Mouse (Mus musculus) right cerebral cortex, postnatal 36 days (tissue): ENCODE data around the gene Nectin1.

ENCODE experiments used
- DNase-seq, 2 experiments: peaks; one replicate each; pipeline ENCODE4 v3.0.0; 2022; ENCODE audit warnings: low spot score in 2 of 2, mixed read lengths in 1 of 2

The Nectin1 gene

DNA sequence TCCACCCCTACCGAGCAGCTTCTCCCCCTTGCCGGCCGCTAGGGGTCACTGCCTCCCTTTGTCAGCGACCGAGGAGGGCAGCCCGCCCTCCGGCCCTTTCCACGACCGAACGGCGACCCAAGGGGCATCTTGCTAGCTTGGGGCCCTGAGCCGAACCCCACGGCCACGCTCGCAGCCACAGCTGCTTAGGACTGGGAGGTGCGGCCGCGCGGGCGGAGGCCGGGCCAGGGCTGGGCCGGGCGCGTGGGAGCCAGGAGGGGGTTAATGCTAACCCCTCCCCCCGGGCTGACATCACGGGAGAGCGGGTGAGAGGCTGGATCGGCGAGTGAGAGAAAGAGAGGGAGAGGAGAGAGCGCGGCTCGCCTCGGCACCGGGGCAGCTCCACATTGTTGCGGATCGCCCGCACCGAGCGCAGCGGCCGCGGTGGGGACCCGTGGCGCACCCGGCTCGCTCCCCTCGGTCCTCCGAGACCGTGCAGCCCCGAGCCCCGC, at the start of gene Nectin1:
Nectin1 (plus strand) TSS at position 338 of the 491 bp plus-strand sequence.
- DNase-seq, result peak; percentile 78

DNA sequence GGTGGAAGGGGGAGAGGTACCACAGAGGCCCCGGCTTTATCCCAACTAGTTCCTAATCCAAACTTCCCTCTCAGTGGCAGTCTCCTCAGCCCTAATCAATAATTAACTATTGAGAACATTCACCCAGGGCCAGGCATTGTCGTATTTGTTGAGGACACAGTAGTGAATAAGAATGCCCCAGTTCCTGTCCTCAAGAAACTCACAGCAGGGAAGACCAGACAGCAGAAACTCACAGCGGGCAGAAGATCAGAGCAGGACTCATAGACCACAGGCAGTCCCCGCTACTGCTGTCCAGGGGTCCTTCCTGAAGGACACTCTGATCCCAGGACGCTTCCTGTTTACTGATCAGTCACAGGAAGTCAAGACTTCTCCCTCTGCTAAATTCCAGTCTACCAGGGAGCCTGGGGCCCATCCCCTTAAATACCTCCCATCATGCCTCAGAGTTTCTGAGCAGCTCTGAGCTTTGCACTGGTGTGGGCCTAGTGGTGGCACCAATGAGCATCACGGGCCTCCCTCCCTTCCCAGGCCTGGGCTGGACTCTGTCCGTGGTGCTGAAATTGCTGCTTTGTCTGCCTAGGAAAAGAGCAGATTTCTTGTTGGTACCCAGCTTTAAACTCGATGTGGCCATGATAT, 45.6 kb upstream of the Nectin1 start:
- DNase-seq, result no peak

DNA sequence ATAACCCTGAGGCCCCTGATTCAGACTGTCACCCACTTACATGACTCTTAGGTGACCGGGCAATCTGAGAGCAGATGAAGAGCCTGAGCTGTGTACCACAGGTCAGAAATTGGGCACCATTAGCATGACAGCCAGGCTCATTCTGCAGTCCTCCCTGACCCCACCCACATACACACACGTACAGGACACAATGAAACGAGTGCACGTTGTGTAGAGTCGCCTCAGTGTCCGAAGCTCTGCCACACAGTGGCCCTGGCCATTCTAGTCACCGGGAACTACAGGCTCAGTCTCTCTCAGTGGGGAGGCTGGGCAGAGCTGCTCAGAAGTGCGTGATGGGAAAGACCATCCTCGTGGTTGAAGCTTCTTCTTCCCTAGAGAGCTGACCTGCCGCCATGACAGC, 44.9 kb upstream of the Nectin1 start:
- DNase-seq, result no peak

DNA sequence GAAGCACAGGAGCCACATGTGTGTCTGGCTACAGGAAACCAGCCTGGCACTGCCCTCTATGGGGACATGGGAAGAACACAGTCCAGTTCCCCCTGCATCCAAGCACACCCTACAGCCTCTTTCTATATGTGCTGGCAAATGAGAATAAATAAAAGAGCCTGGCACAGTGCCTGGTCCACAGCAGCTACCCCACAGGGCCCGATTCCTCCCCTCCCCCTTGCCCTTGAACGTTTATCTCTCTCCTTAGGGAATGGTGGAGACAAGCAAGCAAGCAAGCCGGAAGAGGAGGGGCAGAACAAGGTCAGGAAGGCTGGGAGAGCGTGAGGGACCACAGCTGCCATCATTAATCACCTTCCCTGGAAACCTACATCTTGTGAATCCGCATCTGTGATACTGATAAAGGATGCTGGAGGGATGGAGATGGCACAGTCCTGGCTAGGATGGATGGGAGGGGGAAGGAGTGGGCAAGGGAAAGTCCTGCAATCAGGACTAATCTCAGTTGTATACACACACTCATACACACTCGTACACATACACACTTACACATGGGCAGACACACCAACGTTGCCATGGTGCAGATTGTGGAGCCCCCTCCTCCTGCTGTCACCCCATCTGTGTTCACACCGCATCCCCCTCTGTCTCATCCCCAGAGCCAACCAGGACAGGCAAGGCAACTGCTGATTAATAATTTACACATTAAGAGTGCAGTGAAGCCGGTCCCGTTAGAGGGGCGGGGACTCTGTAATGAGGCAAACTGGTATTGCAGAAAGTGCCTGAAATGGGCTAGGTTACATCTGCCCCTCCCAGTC, 44.2 kb upstream of the Nectin1 start:
- no peak for DNase-seq

DNA sequence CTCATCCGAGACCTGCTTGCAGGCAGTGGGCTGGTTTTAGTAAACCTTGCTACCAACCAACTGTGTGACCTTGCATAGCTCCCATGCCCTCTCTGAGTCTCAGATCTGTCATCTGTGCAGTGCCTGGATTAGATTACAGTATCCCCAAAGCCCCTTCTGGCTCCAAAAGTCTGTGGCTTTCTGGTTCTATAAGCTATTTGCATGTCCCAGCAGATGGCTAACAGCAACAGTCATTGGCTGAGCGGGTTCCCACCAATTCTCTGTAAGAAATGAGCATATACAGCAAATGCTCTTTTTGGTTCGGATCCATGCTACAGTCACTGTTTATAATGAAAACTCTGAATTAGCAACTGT, 43.6 kb upstream of the Nectin1 start:
- no peak for DNase-seq

DNA sequence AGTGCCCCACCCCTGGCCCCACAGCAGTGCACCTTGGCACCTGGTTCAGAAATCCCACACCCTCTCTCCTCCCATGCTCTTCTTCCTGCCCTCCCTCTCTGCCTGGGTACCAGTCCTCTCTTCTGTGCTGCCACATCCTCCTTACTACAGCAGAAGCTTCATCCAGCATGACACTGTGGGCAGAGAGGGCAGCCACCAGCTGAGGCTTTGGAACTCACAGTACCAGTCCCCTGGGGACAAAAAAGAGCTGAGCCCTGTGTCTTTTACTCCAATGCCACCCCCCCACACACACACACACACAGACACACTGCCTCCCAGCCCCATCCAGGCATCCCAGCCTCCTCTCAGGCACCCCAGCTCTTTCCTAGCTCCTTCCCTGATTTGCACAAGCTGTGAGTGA, 42.0 kb upstream of the Nectin1 start:
- DNase-seq, result no peak

DNA sequence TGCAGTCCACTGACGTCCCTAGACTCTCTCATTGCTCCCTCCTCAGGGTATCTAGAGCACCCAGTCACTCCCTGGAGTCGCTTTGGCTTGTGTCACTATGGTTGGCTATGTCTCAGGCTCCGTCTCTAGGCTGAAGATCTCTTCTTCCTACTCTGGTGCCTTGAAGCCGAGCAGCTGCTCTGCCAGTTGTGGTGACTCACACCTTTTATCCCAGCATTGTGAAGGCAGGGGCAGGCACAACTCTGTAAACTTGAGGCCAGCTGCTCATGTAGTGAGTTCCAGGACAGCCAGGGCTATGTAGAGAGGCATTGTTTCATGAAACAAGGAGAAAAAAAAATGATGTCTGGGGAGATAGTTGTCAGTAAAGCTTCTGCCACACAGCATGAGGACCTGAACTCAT, 36.2 kb upstream of the Nectin1 start:
- DNase-seq, result no peak

DNA sequence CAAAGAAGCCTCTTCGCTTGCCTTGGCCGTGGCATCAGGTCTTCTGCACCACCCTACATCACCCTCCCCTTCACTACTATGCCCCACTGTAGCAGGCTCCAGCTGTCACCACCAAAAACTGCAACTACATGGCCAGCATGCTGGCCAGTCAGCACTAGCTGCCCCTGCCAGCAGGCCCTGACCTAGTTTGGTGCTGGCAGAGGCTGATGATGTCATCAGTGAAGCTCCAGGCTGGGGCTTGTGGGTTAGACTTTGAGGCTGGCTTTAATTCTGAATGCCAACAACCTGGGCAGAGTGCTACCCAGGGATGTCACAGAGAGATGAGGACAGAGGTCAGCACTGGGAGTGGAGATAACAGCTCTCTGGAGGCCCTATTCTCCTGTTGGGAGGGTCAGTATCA, 35.1 kb upstream of the Nectin1 start:
- no peak for DNase-seq

DNA sequence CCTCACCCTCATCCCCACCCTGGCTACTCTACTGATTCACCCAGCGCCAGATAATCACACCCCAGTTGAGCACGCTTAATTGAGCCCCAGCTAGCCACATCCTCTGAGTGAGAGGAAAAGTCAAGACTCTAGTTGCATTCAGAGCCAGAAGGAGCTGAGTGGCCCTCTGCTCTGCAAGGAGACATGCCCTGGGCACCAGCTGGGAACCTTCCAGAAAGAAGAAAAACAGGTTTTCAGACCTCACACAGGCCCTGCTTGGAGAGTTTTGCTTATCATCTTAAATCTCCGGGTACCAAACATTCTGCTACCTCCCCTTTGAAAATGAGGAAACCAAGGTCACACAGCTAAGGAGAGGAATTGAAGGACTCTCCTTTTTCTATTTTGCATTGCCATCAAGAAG, 30.4 kb upstream of the Nectin1 start:
- DNase-seq, result no peak

DNA sequence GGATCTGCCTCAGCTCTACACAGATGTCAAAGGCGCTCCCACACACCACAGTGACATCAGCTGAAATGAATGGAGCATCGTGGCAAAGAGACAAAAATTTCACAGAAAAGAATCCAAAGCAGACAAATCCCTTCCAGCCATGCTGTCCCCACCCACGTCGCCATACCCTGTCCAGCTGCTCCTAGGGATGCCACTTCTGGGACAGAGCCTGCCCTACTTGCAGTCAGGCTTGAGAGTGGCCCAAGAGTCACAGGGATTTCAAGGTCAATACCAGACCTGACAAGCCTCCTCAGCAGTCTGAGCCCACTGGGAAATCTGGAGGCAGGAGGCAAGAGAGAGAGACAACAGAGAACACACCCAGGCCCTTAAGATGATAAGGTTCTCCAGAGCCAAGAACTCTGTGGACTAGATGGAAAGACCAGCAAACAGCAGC, 24.4 kb upstream of the Nectin1 start:
- no peak for DNase-seq

DNA sequence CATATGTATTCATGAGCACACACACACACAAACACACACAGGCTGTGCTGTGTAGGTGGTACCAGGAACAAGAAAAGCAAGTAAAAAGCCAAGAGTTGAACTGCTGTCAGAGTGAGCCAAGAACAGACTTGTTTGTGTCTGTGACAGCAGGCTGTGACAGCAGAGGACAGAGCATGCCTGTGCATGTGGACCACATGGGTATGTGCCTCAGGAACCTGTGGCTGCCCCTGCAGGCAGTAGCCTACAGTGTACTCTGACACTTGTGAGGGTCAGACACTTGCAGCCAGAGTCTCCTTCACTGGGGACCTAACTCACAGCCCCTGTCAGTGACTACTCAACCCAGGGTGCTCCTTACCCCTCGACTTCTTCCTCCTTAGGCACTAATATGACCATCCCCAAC, 23.7 kb upstream of the Nectin1 start:
- DNase-seq, result no peak

DNA sequence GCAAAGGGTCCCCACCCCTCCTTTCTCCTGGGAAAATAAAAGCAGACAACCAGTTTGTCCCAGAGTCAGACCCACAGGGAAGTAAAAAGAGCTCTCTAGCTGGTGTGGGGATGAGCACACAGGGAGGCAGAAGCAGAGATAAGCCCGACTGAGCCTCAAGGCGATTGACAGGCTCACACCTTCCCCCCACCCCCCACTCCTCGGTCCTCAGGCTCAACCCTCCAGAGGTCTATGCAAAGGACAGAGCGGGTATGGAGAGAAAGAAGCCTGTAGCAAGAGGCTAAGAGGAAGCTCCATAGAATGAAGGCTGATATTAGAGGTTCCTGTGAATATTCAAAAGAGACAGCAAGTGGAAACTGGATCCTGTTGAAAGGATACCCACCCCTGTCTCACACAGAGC, 19.7 kb upstream of the Nectin1 start:
- DNase-seq, result no peak

DNA sequence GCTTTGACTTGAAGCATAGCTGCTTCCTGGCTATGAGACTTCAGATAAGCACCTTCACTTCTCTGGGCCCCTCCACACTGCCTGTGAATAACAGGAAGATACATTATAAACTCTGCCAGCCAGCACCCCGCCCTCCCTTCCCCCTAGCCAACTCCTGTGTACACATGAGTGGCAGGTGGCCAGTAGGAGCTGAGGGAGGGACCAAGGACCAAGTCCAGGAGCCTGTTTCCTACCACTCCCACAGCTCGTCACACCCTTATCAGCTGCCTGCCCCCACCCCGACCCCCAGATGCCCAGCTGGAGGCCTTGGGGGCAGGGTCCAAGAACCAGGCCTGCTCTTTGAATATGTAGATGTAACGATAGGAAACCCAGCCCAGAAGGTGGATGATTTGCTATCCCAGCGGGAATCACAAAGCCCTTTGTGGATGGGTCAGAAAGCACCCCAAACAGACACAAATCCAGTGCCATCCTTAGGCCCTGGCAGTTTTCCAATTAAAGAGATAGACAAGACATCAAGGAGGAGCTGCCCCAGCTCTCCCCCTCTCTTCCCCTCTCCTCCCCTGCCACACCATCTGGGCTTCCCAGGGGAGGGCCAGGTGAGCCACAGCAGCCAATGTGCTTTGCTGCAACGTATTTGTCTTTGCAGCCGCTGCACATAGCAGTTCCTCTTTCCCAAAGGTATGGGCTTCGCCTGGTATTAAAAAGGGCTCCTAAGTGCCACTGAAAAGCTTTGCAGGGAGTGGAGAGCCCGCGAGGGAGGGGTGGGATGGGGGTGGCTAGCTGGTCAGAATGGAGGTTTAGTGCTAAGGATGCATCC, 14.1 kb upstream of the Nectin1 start:
- no peak for DNase-seq

DNA sequence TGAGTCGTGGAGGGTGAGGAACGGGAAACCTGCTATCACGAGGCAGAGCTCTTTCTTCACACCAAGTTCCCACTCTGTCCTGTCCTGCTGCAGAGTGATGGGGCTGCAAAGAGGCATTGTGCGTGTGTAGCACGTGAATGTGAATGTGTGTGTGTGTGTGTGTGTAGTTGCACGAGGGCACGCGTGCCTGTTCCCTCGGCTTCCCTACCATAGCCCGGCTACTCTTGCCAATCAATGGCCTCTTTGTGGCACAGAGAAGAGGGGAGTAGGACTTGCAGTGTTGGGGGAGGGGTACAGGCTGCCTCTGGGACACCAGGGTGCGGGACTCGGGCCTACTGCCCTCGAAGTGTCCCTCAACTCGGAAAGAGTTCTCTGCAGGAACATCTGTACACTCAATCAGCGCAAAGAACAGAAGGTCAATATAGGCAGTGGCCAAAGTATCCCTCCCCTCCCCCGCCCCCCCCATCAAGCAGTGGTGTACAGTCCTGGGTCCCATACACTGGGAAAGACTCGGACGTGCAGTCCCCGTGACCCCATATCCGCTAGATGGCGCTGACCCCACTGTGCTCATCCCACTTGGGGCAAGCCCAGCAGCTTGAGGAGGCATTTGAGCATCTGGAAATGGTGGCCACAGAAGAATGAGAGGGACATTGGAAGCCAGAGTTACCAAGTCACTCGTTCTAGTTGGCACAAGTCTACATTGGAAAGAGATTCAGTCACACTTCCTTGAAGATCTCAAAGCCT, 13.3 kb upstream of the Nectin1 start:
- peak in 1 of 2 experiments; percentile 40 for DNase-seq

DNA sequence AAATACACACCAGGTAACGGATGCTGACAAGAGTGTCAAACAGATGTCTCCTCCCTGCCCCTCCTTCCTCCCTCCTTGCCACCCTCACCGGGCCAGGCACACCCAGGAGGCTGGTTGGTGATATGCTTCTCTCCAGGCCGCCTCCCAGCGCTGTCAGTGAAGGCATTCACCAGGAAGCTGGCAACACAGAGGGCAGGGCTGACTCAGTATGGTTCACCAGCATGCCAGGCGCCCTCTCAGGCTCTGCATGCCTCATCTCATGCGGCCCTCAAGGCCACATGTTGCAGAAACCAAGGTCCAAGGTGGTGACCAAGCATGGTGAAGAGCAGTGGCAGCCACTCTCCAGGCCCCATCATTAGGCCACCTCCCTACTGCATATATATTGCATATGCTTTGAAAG, 11.9 kb upstream of the Nectin1 start:
- DNase-seq, result no peak

DNA sequence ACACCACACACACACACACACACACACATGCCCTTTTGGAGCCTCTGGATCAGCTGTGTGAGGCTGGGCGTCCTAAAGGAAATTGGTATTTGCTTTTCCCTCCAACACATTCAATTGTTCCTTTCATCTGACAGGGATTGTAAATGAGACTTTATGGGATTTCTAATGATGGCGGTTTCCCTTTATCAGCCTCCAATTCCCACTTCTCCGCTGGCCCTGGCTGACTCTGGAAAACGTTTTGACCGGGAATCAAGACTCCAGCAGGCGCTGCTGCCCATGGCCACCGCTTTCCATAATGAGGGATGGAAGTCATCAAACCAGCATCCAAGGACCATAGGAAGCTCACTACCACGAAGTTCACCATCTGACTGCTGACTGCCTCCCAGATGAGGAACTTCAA, 11.1 kb upstream of the Nectin1 start:
- no peak for DNase-seq

DNA sequence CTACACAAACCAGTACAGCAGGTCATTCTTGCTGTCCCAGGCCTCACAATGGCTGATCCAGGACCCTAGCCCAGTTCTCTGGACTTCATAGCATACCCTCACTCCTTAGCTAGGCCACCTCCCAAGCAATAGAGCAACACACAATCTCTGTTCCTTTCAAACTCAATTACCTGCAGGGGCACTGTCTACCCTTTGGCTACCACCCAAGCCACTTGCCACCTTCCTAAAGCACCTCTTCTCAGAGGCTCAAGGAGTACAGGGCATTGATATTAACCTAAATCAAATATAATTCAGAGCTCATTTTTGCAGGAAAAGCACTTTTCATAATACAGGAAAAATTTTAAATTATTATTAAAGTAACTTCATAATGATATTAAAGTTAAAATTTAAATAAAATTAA, 8.8 kb upstream of the Nectin1 start:
- no peak for DNase-seq

DNA sequence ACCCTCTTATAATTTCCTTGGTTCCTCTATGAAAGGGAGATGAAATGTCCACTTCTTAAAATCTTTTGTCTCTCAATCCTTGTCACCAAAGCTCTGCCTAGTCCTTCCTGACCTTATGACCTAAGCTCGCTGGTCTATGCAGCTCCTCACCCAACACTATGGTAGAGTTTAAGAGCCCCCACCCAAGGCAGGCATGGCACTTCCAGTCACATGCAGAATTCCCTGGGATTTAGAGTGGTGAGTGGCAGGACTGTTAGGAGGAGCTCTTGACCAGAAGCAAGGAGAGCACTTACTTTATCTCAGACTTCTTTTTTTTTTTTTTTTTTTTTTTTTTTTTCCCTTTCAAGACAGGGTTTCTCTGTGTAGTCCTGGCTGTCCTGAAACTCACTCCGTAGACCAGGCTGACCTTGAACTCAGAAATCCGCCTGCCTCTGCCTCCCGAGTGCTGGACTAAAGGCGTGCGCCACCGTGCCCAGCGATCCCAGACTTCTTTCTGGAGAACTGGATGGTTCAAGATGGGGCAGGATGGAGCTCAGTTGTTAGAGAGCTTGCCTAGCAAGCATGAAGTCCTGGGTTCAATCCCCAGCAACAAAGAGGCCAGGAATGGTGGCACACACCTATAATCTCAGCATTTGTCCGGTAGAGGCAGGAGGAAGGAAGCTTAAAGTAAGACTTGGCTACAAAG, 7.6 kb upstream of the Nectin1 start:
- DNase-seq, result no peak

DNA sequence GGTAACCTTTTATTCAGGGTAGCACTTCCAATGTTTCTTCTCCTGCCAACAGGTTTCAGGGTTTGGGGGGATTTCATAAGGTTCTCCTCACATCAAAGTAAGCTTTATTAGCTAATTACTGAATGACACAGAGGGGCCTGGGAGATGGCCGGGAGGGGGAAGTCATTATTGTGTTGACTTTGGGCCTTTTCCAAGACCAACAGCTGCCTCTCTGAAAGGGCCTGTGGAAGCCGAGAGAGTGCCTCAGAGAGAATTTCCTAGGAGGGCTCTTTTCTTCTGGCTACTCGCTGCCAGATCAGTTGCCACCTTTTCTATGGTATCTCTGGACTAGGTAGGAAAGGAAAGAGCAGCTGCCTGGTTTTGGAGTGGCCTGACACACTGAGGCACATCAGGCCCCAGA, 6.5 kb upstream of the Nectin1 start:
- DNase-seq, result no peak

DNA sequence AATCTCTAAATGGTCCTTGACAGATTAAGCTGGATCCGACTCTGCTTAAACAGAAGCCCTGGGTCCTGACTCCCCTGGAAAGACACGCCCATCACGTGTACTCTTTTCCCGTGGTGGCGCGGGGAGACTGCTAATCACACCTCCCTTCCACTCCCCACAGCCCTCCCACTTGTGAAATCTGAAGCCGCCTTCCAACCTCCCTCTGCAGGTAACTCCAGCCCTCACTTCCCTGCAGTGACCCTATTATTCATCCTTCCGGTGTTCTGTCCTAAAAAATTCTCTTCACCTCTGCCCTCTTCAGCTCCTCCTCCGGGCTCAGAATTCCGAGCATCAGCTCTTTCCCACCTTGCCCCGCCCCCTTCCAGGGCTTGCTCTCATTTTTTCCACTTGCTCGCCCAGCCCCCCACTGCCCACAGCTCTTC, 5.9 kb upstream of the Nectin1 start:
- DNase-seq, result no peak

DNA sequence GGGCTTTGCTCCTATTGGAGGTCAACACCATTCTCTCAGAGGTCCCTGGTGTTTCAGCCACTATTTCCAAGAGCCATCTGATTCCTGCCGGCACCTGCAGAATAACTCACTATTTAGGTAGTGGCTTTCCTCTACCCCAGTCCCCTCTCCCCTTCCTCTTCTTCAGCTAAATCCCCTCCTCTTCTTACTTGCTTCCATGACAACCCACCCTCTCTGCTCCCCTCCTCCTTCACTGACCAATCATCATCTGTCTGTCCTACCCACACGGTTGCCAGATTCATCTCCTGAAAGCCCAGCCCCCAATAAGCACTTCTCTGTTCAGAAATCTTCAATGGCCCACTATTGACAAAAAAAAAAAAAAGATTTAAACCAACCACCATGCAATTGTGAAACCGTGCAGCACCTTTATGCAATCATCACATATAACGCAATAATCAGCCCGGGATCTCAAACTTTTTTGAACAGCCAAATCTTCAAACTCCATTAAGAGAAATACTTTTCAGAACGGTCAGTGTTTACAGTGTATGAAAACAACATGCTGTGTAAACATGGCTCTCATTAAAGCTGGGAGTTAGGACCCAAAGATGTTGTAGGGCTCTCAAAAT, 5.2 kb upstream of the Nectin1 start:
- no peak for DNase-seq
